Mouse (Mus musculus): ENCODE data around the gene Scube3. TPM values are rescaled to one million over a fixed set of nuclear protein-coding genes. Genes with fewer than 3 reads are reported as not detected.

The Scube3 gene
- polyA plus RNA-seq, 1 experiment = not detected

DNA sequence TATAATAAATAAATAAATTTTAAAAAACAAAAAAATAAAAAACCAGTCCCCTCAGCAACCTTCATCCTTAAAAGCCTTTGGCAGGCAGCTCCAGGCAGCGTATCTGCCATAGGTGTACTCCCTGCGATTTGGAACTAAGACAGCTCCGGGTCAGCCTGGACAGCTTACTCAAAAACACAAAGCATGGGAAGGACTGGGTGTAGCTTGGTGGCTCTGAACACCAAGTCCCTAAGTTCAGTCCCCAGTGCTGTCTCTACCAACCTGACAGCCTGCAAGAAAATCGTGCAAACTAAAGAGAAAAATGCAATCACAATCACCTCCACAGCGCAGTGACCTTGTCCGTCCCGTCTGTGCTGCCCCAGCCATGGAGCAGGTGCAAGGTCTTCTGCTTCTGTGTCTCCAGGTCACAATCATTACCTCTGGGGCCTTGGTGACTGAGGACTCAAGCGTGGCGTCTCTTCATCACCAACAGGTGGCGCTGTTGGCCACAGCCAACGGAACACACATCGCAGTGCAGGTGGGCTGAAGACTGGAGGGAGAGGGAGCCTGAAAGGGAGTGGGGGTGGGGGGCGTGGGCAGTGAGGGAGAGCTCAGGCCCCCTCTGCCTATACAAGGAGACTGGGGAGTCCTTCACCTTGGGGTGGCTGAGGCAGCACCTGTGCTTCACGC is 62.2 kb downstream of the Scube3 start:
- 43% methylated on average over 14 of the region's 14 CpGs for WGBS
- no peak overlapping the region for H3K4me3 ChIP-seq (ENCODE audit: insufficient read depth, low read depth, low read length)
- H3K27ac ChIP-seq (ENCODE audit: insufficient read depth, low read depth, low read length) = no peak overlapping the region
- H3K4me1 ChIP-seq (ENCODE audit: control insufficient read depth, insufficient read depth, low read length) = peaks cover 24% of the 10 kb centered on the region
- TF ChIP-seq CTCF (IDR thresholded peaks at IDR 0.05; ENCODE audit: insufficient read depth, low read depth, low read length) (peak; percentile 87), POLR2A (IDR thresholded peaks at IDR 0.05; ENCODE audit: insufficient read depth, low read depth, low read length) (no peak)

DNA sequence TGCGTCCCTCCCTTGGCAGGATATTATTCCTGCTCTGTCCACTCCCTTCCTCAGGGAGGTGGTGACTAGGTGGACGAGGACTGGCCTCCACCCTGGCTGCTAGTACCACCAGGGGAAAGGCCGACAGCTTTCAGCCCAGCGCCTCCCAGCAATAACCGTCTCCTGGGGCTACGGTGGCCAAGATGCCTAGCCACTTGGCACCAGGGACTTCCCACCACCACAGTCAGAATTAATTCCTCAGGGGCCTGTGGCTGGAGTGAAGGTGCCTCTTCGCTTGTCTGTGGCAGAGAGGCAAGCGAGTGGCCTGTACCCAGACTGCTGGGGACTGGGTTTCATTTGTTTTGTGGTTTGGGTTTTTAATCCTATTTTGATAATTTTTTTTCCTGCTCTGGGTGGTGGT is 63.5 kb downstream of the Scube3 start:
- H3K4me3 ChIP-seq (ENCODE audit: insufficient read depth, low read depth, low read length) = no peak overlapping the region
- H3K4me1 ChIP-seq (ENCODE audit: control insufficient read depth, insufficient read depth, low read length) = peaks cover 27% of the 10 kb centered on the region
- no peak for TF ChIP-seq CTCF (IDR thresholded peaks at IDR 0.05; ENCODE audit: insufficient read depth, low read depth, low read length)
- no peak for TF ChIP-seq POLR2A (IDR thresholded peaks at IDR 0.05; ENCODE audit: insufficient read depth, low read depth, low read length)
- WGBS = 87% methylated on average over 8 of the region's 8 CpGs
- H3K27ac ChIP-seq (ENCODE audit: insufficient read depth, low read depth, low read length) = no peak overlapping the region

- peak overlapping the region; percentile 57; the same call in 1 of the 2 replicates for H3K27ac ChIP-seq (ENCODE audit: insufficient read depth, low read depth, low read length)
- H3K4me3 ChIP-seq (ENCODE audit: insufficient read depth, low read depth, low read length) = no peak overlapping the region
- TF ChIP-seq CTCF (IDR thresholded peaks at IDR 0.05; ENCODE audit: insufficient read depth, low read depth, low read length) = no peak
- TF ChIP-seq POLR2A (IDR thresholded peaks at IDR 0.05; ENCODE audit: insufficient read depth, low read depth, low read length) = no peak
- 43% methylated on average over 8 of the region's 8 CpGs for WGBS
- peaks cover 30% of the 10 kb centered on the region for H3K4me1 ChIP-seq (ENCODE audit: control insufficient read depth, insufficient read depth, low read length)
Measured at GRCm38 (mm10) chr17:28207092-28207491, 65.2 kb downstream of the Scube3 start.

DNA sequence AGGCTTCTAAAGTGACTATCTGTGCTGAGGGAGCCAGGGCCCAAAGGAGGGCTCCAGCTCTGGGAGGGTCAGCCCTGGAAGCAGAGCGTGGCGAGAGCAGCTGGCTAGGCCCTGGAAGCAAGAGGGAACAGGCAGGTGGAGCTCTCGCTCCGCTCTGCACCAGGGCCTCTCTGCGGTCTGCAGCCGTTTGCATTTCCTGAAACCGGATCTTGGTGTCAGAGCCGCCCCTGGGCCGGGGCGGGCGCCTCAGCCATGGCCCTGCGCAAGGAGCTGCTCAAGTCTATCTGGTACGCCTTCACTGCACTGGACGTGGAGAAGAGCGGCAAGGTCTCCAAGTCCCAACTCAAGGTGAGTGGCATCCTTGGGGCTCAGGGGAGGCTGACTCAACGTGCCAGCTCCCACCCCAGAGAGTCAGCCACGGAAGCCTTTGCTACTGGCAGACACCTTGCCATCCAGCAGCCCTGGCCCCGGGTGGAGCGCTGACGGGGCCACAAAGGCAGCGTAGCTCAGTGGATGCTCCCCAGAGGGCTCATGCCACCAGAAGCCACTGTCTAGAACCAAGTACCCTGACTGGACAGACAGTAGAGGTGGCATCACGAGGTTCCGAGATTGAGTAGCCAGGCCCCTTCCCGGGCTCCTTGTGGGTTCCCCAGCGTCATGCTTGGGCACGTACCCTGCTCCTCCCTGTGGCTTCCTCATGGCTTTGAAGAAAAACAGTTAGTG is 65.8 kb downstream of the Scube3 start, which contains the start of gene Def6:
Gene Def6 (plus strand): TSS at position 188 of the 723 bp plus-strand sequence.
- Histone ChIP-seq H3K4me1 (ENCODE audit: control insufficient read depth, insufficient read depth, low read length) (peaks cover 35% of the 10 kb centered on the region), H3K27ac (ENCODE audit: insufficient read depth, low read depth, low read length) (peak within 1 kb of the TSS; percentile 57), H3K4me3 (ENCODE audit: insufficient read depth, low read depth, low read length) (peak within 1 kb of the TSS; percentile 34)
- TF ChIP-seq CTCF (IDR thresholded peaks at IDR 0.05; ENCODE audit: insufficient read depth, low read depth, low read length) = no peak
- no peak for TF ChIP-seq POLR2A (IDR thresholded peaks at IDR 0.05; ENCODE audit: insufficient read depth, low read depth, low read length)
- 35% methylated on average over 26 of the region's 26 CpGs for WGBS

- Histone ChIP-seq H3K4me3 (ENCODE audit: insufficient read depth, low read depth, low read length) (peak overlapping the region; percentile 34), H3K4me1 (ENCODE audit: control insufficient read depth, insufficient read depth, low read length) (peaks cover 37% of the 10 kb centered on the region), H3K27ac (ENCODE audit: insufficient read depth, low read depth, low read length) (no peak overlapping the region)
- 93% methylated on average over 8 of the region's 8 CpGs for WGBS
- TF ChIP-seq CTCF (IDR thresholded peaks at IDR 0.05; ENCODE audit: insufficient read depth, low read depth, low read length) = no peak
Measured at GRCm38 (mm10) chr17:28208314-28208612, 66.3 kb downstream of the Scube3 start.

DNA sequence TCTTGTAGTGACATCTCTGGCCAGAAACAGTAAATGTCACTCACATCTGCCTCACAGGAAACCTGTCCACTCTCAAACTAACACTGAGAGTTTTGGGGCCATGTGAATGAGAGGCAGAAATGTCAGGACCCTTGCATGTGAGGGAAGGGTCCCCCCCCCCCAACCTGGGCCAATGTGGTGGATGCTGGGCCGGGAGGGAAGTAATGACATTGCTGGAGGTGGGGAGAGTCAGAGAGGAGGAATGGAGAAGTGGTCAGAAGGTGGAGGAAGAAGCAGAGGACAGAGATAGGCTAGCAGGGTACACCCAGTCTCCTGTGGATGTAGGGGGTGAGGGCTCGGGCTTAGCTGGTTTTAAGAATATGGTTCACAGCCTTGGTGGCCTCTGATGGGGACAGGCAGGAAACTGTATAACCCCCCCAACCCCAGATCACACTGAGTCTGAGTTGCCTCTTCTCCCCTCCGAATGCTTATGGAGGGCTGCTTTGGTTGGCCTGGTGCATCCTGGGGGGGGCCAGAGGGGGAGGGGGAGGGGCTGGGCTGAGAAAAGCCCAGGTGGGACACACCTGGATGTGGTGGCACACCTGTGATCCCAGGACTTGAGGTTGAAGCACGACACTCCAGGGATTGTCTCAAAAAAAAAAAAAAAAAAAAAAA is 67.6 kb downstream of the Scube3 start:
- H3K27ac ChIP-seq (ENCODE audit: insufficient read depth, low read depth, low read length) = no peak overlapping the region
- H3K4me3 ChIP-seq (ENCODE audit: insufficient read depth, low read depth, low read length) = no peak overlapping the region; the same call in 1 of the 2 replicates
- peaks cover 35% of the 10 kb centered on the region for H3K4me1 ChIP-seq (ENCODE audit: control insufficient read depth, insufficient read depth, low read length)
- TF ChIP-seq CTCF (IDR thresholded peaks at IDR 0.05; ENCODE audit: insufficient read depth, low read depth, low read length) (no peak), POLR2A (IDR thresholded peaks at IDR 0.05; ENCODE audit: insufficient read depth, low read depth, low read length) (no peak)
- WGBS = 72% methylated on average over 4 of the region's 4 CpGs

DNA sequence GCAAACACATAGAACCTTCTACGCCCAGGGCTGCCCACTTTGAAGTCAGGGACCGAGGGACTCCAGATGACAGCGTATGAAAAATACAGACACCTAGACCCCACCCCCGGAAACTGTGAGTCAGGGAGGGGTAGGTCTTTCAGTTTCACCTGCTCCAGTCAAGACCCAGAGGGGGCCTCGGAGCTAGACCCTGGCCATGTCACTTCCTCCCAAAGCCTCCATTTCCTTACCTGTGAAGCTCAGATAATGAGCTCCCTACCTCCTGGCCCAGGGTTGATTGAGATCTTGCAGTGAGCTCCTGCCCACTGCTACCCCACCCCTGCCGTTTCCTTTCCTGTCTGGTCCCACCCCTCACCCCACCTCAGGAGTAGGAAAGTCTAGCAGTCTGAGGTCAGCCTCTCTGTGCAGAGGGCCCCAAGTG is 70.0 kb downstream of the Scube3 start:
- TF ChIP-seq POLR2A (IDR thresholded peaks at IDR 0.05; ENCODE audit: insufficient read depth, low read depth, low read length) (no peak), CTCF (IDR thresholded peaks at IDR 0.05; ENCODE audit: insufficient read depth, low read depth, low read length) (no peak)
- peaks cover 29% of the 10 kb centered on the region for H3K4me1 ChIP-seq (ENCODE audit: control insufficient read depth, insufficient read depth, low read length)
- H3K4me3 ChIP-seq (ENCODE audit: insufficient read depth, low read depth, low read length) = no peak overlapping the region
- WGBS = 75% methylated on average over 6 of the region's 6 CpGs
- no peak overlapping the region for H3K27ac ChIP-seq (ENCODE audit: insufficient read depth, low read depth, low read length)

GRCm38 (mm10) chr17:28212391-28212790 is 70.5 kb downstream of the Scube3 start:
- H3K4me3 ChIP-seq (ENCODE audit: insufficient read depth, low read depth, low read length) = no peak overlapping the region
- 76% methylated on average over 9 of the region's 9 CpGs for WGBS
- peaks cover 28% of the 10 kb centered on the region for H3K4me1 ChIP-seq (ENCODE audit: control insufficient read depth, insufficient read depth, low read length)
- TF ChIP-seq POLR2A (IDR thresholded peaks at IDR 0.05; ENCODE audit: insufficient read depth, low read depth, low read length) = no peak
- no peak for TF ChIP-seq CTCF (IDR thresholded peaks at IDR 0.05; ENCODE audit: insufficient read depth, low read depth, low read length)
- no peak overlapping the region; the same call in 1 of the 2 replicates for H3K27ac ChIP-seq (ENCODE audit: insufficient read depth, low read depth, low read length)

DNA sequence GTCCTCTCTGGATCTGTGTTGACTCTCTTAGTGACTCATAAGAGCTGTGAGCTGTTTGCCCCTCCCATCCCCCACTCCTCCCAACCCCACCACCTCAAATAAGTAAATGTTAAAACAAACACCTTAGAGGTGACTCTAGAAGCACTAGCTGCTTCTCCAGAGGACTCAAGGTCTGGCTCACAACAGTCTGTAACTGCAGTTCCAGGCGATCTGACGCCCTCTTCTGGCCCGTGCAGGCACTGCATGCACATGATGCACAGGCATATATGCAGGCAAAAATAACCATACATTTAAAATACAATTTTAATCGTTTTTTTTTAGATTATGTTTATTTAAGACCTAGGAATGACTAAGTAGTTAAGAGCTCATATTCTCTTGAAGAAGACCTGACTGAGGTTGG is 71.3 kb downstream of the Scube3 start:
- peak; percentile 50; the same call in 1 of the 2 replicates for TF ChIP-seq CTCF (IDR thresholded peaks at IDR 0.05; ENCODE audit: insufficient read depth, low read depth, low read length)
- no peak for TF ChIP-seq POLR2A (IDR thresholded peaks at IDR 0.05; ENCODE audit: insufficient read depth, low read depth, low read length)
- WGBS = 31% methylated on average over 4 of the region's 4 CpGs
- Histone ChIP-seq H3K4me3 (ENCODE audit: insufficient read depth, low read depth, low read length) (no peak overlapping the region), H3K27ac (ENCODE audit: insufficient read depth, low read depth, low read length) (no peak overlapping the region), H3K4me1 (ENCODE audit: control insufficient read depth, insufficient read depth, low read length) (peaks cover 28% of the 10 kb centered on the region)
